Mouse (Mus musculus) cerebellum, postnatal 4 days (tissue): ENCODE measurements at regions not wholly inside any gene's neighbourhood (a gene's known extent, or its start where the extent isn't known, plus 50 kb on each side); places are given as distances from the start of the nearest gene placed in this dataset.

Experiments used
- DNase-seq, 2 experiments: peaks; one replicate each; pipeline ENCODE4 v3.0.0; 2022; ENCODE audit warnings: low spot score in 2 of 2, mixed read lengths in 1 of 2

DNA sequence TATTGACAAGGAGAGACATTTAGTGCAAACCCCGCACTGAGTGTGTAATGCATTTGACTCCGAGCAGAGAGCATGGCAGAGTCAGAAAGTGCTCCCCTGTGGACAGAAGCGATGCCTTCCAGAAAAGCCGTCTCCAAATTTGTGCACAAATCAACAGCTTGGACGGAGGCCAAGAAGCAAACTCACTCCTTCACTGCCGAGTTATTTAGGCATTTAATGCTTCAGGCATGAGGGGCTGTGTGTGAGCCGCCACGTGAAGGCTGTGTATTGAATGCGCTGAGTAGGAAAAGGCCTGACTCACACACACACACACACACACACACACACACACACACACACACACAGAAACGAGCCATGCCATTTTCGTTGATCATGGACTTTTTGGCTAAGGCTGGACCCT is 453.7 kb downstream of the Cd83 start:
- peak in 1 of 2 experiments; percentile 72 for DNase-seq

DNA sequence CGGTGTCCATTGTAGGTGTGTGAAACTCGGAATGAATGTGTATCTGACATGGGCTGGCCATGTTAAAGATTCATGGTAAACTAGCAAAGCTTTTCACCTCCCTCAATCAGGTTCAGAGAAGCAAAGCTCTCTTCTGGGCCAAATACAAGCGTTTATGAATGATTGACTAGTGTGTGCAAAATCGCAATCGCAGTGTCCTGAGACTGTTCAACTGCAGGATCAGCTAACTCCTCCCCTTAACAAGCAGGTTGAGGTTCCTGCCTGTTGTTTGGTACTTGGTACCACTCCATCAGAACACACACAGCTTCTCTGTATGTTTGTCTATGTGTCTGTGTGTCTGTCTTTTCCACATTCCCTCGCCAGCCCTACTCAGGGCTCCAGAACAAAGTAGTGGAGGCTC is 458.6 kb downstream of the Cd83 start:
- no peak for DNase-seq

DNA sequence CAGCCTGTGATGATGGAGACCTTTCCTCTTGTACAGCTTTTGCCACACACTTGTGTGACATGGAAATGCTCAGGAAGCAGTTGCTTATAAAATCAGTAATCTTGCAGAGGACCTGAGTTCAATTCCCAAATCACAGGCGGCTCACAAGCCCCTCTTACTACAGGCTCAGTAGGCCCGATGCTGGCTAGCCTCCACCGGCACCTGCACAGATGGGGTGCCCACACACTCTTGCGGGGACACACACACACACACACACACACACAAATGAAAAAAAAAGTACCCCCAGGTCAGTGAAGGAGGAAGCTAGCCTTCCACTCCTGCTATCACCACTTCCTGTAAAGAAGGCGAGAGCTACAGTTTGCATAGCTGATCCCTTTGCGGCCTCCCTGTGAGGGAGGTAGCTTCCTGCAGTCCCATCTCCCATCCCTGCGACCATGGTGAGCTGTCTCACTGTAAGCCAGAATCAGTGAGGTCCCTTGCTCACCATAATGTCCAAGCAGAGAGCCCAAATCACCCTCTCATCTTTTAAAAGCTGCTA is 462.2 kb downstream of the Cd83 start:
- DNase-seq, result no peak

- DNase-seq, result no peak
Observed at GRCm38 (mm10) chr13:44247861-44248260, 463.3 kb downstream of the Cd83 start.

- DNase-seq, result no peak
Observed at GRCm38 (mm10) chr13:44248401-44248800, 463.8 kb downstream of the Cd83 start.

DNA sequence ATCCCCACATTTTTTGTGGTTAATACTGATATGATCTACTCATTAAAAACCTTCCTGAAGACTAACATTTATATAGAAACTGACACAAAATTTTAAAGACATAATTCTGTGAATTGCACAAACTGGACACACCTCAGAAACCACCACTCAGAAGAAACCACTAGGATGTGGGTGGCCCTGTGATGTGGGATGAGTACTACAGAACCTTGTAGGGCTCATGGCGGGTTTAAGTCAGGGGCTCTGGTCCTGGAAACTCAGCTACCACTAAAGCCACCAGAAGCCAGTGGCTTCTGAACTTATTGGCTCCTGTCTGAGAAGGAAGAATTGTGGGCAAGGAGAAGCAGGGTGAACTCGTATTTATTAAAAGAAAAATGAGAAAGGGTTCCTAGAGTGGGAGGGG is 464.5 kb downstream of the Cd83 start:
- DNase-seq, result no peak

GRCm38 (mm10) chr13:44250474-44251201 is 466.1 kb downstream of the Cd83 start:
- no peak for DNase-seq

- no peak for DNase-seq
Observed at GRCm38 (mm10) chr13:44251503-44251902, 466.9 kb downstream of the Cd83 start.

DNA sequence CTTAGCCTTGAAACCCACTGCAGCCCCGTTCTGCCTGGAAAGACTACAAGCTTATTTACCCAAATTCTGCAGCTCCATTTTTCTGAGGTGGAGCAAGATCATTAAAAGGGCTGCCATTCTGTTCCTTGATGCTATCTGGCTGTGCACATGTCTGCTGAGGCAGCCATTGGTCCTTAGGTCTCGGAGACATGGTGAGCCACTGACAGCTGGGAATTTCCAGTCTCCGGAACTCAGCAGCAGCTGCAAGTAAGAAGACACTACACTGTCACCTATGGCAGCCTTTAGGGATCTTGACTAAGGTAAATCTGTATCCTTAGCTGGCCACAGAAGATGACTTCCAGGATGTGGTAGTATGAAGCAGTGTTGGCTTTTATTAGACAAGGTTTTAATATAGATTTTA is 467.9 kb downstream of the Cd83 start:
- DNase-seq, result no peak

- no peak for DNase-seq
Observed at GRCm38 (mm10) chr13:44258422-44258821, 470.9 kb upstream of the Jarid2 start.

DNA sequence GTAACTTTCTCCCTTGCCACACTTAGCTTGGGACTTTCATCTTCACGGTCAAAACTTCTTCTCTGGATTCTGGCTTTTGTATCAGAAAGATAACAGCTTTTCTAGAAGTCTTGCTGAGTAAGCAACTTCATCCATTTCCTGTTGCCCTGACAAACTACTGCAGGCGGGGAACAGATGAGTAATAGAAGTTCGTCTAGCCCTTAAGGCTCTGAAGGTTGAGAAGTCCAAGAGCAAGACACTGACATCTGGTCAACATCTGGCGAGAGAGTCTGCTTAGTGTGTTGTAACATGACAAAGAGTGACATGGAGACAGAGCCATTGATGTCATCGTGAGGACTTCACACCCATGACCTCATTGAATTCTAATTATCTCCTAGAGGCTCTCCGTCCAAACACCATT is 469.2 kb upstream of the Jarid2 start:
- no peak for DNase-seq

DNA sequence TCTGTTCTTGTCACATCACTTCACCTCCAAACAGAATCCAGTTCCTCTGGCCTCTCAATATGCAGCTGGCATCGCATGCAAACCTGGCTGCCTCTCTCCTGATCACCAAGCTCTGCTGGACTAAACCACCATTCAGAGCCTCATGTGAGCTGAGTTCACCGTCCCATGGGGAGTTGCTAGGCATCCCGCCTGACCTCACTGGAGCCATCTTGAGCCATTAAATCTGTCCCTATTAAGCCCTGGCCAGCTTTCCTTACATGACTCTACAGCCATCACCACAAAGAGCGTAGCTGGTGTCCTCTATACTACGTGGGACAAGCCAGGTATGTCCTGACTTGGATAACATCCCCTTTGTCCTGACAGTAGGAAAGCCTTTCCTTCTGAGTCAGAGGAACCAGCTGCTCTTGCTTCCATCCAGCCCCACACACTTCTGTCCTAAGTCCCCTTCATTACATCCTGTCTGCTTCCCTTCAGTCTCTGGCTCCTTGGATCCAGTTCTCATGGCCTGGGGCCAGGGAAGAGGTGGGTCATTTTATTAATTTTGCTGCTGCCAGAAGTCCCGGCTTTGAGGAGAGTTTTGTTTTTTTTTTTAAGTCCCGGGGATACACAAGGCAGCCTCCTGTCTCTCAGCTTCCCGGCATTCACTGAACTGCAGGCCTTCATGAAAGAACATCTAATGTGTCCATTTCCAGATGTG is 468.5 kb upstream of the Jarid2 start:
- DNase-seq, result no peak

DNA sequence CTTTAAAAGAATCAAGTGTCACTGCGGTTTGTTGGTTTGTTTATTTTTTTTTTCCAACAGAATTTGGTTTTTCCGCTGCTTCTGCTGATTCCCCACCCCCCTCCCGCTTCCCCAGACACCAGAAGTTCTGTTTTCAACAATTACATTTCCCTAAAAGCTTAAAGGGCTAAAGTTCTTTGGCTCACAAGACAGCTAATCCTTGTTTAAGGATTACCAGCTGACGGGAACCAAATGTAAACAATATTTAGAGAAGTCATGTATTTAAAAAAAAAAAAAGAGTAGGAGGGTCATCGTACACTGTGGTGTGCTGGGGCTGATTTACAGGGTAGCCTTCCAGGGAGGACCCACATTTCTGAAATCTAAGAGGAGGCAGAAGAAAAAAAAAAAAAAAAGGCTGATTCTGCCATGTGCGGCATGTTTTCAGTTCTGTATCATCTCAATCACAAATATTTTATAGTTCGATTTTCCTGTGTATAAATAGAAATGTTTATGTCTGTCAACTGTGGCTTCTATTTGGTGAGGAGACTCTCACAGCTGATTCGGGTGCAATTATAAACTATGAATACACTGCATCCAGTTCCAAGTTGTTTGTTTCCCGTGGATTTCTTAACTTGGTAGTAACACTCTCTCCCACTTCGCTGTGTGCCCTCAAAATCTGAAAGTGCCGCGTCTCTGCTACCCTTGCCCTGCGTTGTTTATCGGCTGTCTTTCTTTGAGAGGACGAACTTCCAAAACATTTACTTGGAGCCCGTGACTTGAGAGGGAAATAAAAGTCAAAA is 456.3 kb upstream of the Jarid2 start:
- DNase-seq, result no peak

- no peak for DNase-seq
Observed at GRCm38 (mm10) chr13:44277952-44278351, 451.3 kb upstream of the Jarid2 start.

- DNase-seq, result no peak
Observed at GRCm38 (mm10) chr13:44279036-44279435, 450.2 kb upstream of the Jarid2 start.

DNA sequence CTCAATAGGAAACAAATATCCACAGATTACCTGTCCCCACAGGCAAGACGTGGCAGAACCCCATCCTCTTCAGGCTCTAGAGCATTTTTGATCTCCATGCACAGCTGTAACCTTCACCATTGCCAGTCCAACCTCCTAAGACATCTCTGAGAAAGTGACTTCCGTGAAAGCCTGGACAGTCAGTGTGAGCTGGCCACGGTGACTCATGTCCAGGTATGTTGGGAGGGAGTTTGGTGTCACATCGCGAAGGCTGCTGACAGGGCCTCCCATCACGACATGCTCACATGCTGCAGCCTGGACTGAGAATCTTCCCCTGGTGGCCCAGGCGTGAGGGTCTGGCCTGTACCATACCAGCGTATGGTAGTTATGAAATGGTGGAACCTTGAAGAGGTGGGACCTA is 449.0 kb upstream of the Jarid2 start:
- no peak for DNase-seq

DNA sequence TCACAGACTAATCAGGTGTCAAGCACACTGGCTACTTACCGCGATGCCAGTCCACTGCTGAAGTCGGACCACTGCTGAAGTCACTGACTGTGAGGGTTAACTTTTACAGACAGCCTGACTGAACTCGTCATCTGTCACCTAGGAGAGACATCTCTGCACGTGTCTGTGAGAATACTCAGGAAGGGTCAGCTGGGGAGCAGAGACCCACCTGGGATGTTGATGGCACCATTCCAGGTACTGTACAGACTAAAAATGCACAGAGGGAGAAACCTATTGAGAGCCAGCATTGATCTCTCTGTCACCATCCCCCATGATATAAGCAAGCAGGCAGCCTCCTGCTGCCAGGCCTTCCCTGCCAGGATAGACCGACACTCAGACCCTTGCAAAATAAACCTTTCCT is 447.5 kb upstream of the Jarid2 start:
- DNase-seq, result no peak

DNA sequence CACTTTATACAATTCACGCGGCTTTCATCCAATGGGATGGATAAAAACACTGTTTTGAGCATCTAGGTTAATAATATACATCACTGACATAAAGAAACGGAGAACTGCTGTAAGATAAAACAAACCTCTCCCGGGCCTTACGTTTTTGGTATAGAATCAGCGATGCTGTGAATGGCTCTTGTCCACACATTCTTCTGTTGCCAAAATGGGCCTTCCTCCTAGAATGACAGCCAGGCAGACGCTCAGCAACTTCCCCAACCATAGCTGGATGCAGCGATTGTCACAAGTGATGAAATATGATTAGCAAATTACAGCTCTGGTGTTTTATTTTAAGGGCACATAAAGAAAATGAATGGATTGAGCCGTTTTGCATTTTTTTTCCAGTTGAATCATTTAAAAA is 447.0 kb upstream of the Jarid2 start:
- no peak for DNase-seq

GRCm38 (mm10) chr13:44282731-44283571 is 446.3 kb upstream of the Jarid2 start:
- DNase-seq, result no peak

- DNase-seq, result no peak
Observed at GRCm38 (mm10) chr13:44285881-44286280, 443.4 kb upstream of the Jarid2 start.

DNA sequence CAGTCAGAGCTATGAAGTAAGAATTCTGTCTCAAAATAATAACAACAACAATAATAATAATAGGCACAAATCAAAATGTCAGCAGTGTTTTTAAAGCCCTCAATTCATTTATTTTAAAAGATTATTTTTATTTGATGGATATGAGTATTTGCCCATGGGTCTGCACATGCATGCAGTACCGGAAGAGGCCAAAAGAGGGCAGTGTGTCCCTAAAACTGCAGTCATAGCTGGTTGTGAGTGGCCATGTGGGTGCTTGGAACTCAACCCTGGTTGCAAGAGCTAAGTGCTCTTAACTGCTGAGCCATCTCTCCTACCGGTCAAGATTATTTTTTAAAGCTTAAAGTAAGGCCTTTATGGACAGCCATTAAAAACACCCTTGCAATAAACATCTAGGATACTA is 439.1 kb upstream of the Jarid2 start:
- DNase-seq, result no peak
